Mouse (Mus musculus) bone marrow macrophage, adult 2 months (primary cell): ENCODE measurements around the gene Omg.

Experiments used
- CTCF ChIP-seq: IDR thresholded peaks from 2 replicates; pipeline ENCODE4 v1.5.1; 2012; ENCODE audit warnings: low read depth, mild to moderate bottlenecking, low read length, moderate library complexity
- POLR2A ChIP-seq: IDR thresholded peaks from 2 replicates; pipeline ENCODE4 v1.6.1; 2012; ENCODE audit warnings: mild to moderate bottlenecking, low read depth, low read length, borderline replicate concordance

DNA sequence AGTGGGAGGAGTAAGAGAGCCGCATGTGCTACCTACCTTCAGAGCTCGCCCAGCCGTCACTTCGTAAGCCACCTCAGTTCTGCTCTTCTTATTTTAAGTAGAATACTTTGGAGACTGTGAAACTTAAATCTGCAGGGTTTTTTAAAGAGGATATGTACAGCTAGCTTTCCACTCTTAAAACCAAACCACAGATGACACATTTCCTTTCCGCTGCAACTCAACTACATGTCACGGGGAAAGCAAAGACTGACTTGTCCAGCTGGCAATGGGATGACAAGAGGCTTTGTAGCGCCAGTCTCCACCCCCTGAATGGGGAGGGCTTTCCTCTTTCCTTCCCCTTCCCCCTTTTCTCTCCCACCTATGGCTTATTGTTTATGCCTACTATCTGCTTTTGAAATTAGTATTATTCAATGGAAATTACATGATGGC, 26.5 kb upstream of the Omg start, which contains the start of the genes Evi2 and Evi2a:
- TF ChIP-seq POLR2A: no peak
- TF ChIP-seq CTCF: no peak
